Mouse (Mus musculus) 3T3-L1 (cell line): ENCODE data around the gene Plekhh1.
A peak's percentile ranks its signal among the peaks of the same experiment; 100 is the strongest.

Experiments
- DNase-seq: peaks from one replicate; pipeline ENCODE4 v3.0.0-alpha.2; 2015; ENCODE audit warnings: low read depth, low spot score

Gene Plekhh1

DNA sequence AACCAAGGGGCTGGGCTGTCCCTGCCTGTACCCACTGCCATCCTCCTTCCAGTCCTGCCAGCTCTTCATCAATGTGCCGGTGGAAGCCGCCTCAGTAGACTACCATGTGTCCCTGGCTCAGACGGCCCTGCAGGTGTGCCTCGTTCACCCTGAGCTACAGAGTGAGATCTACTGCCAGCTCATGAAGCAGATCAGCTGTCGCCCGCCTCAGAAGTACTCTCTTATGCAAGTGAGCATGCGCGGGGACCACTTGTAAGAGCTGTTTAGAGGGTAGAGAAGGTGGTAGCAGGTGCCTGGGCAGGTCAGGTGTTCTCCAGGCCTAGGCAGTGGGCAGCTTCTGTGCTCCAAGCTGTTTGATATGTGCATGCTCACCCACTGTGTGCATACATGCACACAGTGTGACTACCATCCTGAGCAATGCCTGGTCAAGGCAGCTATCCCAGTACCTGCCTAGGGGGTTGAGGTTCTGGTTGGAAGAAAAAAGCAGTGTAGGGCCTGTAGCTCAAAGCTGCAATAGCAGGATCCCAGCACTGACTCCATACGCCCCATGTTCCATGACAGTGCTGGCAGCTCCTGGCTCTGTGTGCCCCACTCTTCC is 41.9 kb downstream of the Plekhh1 start:
- no peak for DNase-seq

- no peak for DNase-seq
Observed at GRCm38 (mm10) chr12:79072576-79072975, 43.6 kb downstream of the Plekhh1 start.

DNA sequence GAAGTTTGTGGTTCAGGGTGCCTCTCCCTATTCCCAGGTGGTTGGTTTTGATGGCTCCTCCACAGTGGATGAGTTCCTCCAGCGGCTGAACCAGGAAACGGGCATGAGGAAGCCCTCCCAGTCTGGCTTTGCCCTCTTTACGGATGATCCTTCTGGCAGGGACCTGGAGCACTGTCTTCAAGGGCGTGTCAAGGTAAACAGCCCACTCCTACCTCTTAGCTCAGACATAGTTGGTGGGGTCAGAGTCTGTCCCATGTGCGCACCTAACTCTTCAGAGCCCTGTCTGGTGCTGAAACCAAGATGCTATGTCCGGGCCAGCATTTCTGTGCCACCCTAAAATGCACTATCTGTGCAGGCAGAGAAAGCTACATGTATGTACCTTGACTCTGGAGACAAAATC is 44.4 kb downstream of the Plekhh1 start:
- no peak for DNase-seq

DNA sequence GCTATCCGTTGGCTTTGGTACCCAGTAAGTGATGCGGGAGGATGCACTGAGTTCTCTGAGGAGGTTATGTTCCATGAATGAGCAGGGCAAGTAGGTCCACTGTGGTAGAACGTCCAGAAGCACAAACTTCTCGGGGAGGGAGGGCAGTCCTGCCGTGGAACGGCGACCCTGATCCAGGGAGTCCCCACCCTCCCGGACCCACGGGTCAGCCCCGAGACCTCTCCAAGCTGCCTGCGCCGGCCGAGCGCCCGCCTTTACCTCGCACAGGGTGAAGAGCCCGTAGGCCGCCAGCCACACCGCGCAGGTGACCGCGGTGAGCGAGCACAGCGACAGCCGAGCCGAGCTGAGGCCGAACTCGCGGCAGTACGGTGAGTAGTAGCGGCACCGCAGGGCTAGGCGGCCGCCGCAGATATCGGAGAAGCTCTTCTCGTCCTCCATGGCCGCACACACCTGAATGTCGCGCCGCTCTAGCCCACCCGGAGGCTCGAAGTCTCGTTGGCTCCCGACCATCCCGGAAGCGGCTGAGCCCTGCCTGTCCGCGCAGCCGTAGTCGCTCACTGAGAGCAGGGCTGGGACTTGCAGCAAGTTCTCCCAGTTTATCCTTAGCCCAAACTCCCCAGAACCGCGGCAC is 60.3 kb downstream of the Plekhh1 start, which contains the start of gene Pigh:
Pigh (minus strand) TSS at position 470 of the 631 bp plus-strand sequence.
- peak; percentile 85 for DNase-seq

DNA sequence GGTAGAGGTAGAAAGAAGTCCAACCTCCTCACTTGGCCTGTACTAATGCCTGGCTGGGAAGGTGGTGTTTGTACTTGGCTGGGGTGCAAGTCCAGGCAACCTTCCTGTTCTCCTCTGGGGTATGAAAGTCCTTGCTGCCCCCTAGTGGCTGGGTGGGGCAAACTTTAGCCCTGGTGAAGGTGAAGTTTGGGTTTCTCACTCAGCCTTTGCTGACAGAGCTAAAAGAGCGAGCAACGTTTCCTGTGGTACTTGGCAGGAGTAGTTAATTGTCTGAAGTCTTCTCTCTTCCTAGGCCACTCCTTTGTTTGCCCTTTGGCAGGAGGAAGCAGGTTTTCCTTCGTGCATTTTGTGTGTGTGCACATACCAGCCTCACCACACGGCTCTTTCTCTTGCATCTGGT is 63.6 kb downstream of the Plekhh1 start:
- DNase-seq, result peak; percentile 65

GRCm38 (mm10) chr12:79097106-79097752 is 68.3 kb downstream of the Plekhh1 start:
- peak; percentile 69 for DNase-seq

DNA sequence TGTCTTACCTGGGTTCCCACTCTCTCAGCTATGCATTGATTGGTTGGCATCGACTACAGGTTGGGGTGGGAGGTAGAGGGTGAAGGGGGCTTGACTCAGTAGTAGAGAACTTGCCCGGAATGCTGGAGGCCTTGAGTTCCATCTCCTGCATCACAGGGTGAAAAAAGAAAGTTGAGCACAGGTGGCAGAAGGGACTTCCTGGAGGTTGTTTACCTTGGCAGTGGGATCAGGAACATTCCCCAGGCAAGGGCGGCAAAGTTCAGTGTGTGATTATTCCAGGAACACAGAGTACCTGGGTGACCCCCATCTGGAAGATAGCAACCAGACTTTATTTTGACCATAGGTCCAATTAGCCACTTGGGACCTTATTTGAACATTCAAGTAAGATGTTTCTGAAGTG is 74.8 kb downstream of the Plekhh1 start:
- no peak for DNase-seq

DNA sequence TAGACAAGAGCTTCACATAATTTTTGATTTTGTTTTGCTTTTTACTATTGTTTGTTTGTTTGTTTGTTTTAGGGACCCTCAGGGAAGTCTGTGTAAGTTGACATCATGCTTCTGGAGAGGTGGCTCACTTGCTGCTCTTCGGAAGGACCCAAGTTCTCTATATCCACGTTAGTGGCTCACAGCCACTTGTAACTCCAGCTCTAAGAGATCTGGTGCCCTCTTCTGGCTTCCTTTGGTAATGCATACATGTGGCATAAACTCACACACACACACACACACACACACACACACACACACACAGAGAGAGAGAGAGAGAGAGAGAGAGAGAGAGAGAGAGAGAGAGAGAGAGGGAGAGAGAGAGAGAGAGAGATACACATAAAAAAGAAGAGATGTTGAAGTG is 75.6 kb downstream of the Plekhh1 start:
- DNase-seq, result peak; percentile 18

DNA sequence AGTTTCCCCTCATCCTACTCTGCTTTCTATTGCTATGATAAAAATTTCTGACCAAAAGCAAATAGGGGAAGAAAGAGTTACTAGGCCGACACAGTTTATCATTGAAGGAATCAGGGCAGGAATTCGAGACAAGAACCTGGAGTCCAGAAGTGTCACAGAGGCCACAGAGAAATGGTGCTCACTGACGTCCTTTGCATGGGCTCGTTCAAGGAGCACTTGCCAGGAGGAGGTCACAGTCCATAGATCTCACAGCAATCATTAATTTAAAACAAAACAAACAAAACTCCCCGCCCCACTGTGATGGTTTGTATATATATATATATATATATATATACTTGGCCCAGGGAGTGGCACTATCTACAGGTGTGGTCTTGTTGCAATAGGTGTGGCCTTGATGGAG is 76.3 kb downstream of the Plekhh1 start:
- no peak for DNase-seq

DNA sequence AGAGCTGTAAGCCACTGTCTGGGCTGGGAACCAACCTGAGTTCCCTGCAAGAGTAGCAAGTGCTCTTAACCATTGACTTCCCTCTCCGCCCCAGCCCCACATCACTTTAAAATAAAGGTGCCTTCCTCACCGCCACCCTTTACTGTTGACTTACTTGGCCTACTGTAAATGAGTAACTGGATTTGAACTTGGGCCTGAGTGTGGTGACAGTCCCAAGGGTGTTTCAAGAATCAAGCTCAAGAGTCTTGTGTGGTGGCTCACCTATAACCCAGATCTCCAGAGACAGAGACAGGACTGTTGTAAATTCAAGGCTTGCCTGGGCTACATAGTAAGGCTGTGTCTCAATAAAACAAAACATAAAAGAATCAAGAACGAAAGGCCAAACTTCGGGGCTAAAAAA is 90.0 kb downstream of the Plekhh1 start:
- DNase-seq, result no peak

- DNase-seq, result peak; percentile 56
Observed at GRCm38 (mm10) chr12:79122820-79123219, 93.9 kb downstream of the Plekhh1 start.

- DNase-seq, result no peak
Observed at GRCm38 (mm10) chr12:79130299-79131177, 101.6 kb downstream of the Plekhh1 start, which contains the start of gene Arg2. Gene Arg2 (plus strand): TSS chr12:79130777.
